Mouse (Mus musculus): ENCODE measurements around the gene Man1c1.

- TF ChIP-seq CTCF (IDR thresholded peaks at IDR 0.05; ENCODE audit: control insufficient read depth, insufficient read depth, insufficient read length) (no peak), USF1 (IDR thresholded peaks at IDR 0.05; ENCODE audit: low read depth) (no peak), MAX (IDR thresholded peaks at IDR 0.05) (no peak)
Observed at GRCm38 (mm10) chr4:134615929-134616625, 88.0 kb downstream of the Man1c1 start.
